Mouse (Mus musculus) forelimb bud, embryonic 11.5 days (tissue): ENCODE results near the gene Nlgn1.

Experiments used
- DNase-seq: peaks from one replicate; pipeline ENCODE4 v3.0.0-alpha.2; 2012; ENCODE audit warnings: low read depth, low spot score

Nlgn1 gene

GRCm38 (mm10) chr3:26201410-26201809, 130.8 kb downstream of the Nlgn1 start:
- DNase-seq = no peak

DNA sequence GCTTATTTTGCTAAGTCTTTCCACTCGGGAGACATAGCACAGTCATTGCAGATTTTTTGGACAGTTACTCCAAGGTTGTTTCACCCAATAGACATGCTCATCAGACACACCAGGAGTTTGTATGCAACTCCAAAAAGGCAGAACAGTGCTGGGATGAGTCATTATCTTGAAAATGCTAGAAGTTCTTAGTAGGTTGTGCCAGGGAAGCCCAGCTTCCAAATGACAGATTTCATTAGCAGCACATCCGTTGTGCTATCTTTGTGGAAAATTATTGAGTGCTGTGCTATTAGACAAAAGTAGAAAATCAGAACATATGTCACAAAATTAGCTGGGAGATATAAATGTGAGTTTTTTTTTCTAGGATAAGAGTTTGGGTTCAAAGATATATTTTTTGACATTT, 137.3 kb downstream of the Nlgn1 start:
- DNase-seq = no peak

GRCm38 (mm10) chr3:26181013-26181412, 151.2 kb downstream of the Nlgn1 start:
- DNase-seq = no peak

DNA sequence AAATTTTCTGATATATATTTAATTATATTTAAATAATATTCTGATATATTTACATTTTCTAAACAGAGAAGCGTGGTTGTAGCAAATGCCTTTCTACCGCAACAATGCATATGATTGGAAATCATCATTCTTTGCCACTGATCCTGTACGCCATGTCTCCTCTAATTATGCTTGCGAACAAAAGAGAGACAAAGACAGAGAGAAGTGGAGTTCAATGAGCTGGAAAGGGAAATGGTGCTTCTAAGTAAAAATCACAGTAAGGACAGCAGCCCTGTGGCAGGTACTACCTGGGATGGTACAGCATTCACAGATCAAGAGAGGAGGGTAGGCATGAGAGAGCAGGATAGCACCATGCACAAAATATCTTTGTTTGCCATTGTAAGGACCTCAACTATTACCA, 156.9 kb downstream of the Nlgn1 start:
- no peak for DNase-seq

DNA sequence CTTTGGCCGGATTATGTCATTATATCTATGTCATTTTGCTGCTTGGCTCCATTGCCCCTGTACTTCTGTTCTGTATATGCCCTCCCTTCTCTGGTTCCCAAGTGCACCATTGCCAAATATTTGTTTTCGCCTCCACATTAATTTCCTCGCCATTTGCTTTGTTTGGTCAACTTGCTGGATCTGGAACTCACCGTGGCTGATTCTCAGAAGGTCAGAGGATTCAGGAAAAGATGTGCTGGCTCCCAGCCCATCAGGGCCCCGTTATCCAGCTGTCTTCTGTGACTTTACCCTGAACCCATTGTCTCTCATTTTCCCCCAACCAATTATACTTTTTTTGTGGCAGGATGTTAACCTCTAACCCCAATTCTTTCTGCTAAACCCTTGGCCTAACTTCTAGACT, 158.0 kb downstream of the Nlgn1 start:
- DNase-seq = no peak

DNA sequence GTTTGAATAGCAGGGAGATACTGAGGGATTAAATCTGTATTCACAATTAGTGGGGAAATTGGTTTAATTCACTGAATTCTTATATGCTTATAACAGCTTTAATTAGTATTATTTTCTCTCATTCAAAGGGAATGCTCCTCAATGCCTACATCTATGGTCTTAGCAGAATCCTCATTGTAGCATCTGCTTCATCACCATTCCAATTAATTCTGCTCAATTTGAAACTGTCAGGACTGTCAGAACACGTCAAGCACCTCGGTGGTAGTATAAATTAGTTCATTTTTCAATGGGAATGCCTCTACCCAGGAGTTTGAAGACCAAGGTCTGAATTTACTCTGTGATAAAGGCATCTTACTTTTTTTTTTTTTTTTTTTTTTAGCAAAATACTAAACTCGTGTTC, 158.6 kb downstream of the Nlgn1 start:
- DNase-seq = no peak

DNA sequence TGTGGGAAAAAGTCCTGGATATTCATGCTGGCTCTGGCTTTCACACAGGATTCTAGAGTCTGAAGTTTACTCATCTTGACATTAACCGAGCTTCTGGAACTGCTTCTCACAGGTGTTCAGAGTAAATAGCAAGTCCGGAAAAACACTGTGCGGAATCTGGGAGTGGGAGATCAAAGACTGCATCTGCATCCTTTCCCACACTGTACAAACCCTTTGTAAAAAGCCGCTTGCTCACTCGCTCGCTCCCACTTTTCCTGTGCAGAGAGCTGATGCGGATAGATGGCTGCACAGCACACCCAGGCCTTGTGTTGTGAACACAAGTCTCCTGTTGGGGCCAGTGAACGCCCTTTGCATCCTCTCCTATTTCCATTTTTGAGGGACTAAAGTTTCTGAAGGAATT, 165.5 kb downstream of the Nlgn1 start:
- DNase-seq = no peak

GRCm38 (mm10) chr3:26153782-26154181, 178.5 kb downstream of the Nlgn1 start:
- DNase-seq = peak; percentile 69

GRCm38 (mm10) chr3:26153036-26153741, 179.1 kb downstream of the Nlgn1 start:
- DNase-seq = peak; percentile 30

DNA sequence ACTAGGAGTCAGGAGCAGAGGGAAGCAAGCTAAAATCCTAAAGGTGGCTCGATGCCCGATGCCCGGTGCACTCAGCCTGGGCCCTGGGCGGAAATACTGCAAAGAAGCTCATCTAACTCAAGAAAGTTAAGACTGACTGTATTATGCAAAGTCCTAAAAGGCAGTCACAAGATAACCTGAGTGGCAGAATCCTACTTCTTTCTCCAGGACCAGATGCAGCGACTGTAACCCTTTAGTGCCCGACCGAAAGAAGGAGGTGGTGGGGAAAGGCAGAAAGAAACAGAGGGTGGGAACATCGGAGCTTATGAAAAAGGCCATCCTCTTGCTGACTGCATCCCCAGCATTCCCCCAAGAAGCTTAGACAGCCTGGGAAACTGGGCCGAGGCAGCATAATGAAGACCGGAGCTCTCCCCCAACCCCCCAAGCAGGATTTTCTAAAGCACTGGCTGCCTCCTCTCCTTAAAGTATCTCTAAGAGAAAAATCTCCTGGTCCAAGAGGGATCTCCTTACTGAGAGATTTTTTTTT, 179.7 kb downstream of the Nlgn1 start:
- peak; percentile 23 for DNase-seq

GRCm38 (mm10) chr3:26151351-26152020, 180.8 kb downstream of the Nlgn1 start:
- no peak for DNase-seq

DNA sequence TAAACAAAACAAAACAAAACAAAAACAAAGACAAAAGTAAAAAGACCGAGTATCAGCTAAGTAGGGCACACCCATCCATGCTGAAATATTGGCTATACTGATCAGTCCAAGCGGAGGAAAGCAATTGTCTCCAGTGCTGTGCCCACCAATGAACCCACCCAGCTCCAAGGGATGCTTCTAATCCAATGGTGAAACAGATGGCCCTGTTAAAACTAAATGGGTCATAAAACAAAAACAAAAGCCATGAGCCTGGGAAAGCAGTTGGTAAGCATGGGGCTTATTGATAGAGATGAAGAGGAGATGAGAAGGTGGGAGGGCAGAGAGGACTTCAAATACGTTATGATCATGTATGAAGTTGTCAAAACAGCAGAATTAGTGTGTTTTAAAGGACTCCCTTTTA, 186.1 kb downstream of the Nlgn1 start:
- no peak for DNase-seq

GRCm38 (mm10) chr3:26145441-26145840, 186.8 kb downstream of the Nlgn1 start:
- DNase-seq = no peak

GRCm38 (mm10) chr3:26141590-26141989, 190.7 kb downstream of the Nlgn1 start:
- no peak for DNase-seq

DNA sequence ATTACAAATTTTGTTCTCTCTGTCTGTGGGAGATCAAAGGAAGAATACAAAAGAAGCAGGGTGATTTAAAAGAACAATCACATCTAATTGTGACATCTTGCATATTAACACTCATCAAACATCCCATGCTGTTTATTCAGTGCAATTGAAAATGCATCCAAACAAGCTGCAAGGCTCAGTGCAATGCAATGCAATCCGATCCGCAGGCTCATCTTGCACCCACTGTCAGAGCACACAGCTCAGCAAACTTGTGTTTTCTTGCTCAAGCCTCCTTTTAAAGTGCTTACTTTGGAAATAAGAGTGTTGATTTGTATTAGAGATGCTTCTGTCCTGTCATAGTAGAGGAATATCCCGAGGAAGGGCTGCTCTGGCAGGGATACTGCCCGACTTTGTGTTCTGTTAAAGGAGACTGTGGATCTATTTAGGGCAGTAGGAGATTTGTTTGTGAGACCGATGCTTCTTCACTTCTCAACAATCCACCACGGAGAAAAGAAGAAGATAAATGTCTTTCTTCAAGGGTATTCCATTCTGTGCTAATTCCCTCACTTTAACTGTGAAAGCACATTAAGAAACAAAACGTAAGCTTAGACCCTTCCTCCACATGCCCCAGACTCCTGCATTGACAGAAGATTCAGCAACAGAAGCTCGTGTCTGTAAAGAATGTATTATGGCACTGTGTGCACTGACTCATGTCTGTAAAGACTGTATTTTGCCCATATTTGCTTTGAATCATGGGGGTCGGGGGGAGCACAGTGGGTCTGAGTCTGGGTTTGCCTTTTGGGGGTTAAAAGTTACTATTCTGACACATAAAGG, 197.2 kb downstream of the Nlgn1 start:
- DNase-seq = no peak

DNA sequence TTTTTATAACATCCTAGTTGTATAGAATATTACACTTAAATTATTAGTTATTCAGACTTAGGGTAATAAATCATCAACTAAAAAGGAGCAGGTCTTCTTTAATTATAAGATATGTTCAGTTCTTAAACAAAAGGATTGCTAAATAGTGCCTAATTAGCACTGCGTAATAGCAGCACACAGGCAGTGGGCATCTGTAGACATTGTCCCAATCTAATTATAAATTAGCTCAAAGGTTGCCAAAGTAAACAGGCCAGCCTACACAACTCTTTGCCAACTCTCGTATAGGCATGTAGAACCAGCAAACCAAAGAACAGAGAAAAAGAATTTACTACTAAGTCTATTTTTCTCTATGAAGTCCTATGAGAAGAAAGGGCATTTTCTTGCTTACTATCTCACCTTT, 201.3 kb downstream of the Nlgn1 start:
- DNase-seq = no peak

DNA sequence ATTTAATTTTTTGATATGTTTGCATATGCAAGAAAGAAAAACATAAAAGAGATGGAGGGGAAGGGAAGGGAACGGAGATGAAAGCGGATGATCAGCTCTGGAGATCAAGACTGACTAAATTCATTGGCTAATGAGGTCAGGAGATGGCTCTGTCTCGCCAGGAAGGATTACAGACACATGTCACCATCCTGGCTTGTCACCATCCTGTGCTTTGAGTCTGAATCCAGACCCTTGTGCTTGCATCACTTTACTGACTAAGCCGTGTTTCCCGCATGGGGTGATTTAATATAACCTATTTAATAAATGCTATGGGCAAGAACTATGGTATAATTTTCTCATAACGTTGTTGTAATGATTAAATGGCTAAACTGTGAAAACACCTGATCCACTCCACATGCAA, 202.8 kb downstream of the Nlgn1 start:
- DNase-seq = no peak

- no peak for DNase-seq
Observed at GRCm38 (mm10) chr3:26117071-26117470, 215.2 kb downstream of the Nlgn1 start.

GRCm38 (mm10) chr3:26106361-26106760, 225.9 kb downstream of the Nlgn1 start:
- no peak for DNase-seq

DNA sequence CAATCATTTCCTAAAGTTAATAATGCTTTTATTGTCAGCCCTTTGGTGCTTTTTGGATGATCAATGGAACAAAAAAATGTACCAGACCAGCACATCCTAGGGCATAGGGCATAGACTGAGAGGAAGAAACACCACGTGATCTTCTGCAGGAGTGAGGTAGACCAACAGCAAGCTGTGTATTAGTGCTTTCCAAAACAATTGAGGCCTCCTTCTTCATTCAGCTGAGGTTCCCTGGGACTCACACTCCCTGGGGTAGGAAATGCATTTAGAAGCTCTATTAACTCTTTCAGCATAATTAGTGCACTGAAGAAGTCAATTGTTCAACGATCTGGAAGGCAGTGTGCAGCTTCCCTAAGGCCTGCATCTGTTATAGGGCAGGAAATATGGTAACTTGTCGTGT, 226.7 kb downstream of the Nlgn1 start:
- DNase-seq = no peak

DNA sequence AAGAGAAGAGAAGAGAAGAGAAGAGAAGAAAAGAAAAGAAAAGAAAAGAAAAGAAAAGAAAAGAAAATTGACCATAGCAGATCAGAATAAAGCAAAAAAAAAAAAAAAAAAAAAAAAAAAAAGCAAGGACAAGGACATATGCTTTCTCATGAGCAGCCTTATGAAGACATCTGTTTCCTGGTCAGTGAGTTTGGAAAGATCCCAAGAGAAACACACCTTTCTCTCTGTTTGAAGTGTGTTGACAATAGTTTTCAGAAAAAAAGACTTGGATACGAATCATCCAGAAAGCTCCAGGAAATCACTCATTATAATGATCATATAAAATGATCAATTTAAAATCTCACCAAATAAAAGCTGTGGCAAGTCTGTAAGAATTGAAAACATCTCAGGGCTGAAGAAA, 230.0 kb downstream of the Nlgn1 start:
- DNase-seq = no peak

DNA sequence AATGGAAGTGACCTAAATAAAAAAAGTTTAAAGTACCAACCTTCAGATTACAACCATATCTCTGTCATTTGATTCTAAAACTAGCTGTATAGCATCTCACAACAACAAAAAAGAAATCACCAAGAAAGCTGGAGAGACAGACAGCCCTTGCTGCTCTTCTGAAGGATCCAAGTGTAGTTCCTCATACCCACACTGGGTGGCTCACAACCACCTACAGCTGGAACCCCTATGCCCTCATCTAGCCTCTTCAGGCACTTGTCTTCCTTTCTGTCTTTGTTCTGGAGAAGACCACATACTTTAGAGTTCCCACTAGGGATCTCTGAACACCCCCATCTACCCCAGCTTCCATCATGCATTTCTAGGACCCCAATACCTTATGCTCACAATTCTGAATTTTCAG, 236.7 kb downstream of the Nlgn1 start:
- DNase-seq = no peak
